Mouse (Mus musculus): ENCODE measurements around the gene Tcf3. TPM values are rescaled to one million over a fixed set of nuclear protein-coding genes. Genes with fewer than 3 reads are reported as not detected.

The Tcf3 gene
- polyA plus RNA-seq, 1 experiment from 2014 or later: 96.9 TPM

- DNase-seq (ENCODE audit: low read depth, low spot score) (no peak), ATAC-seq (no peak)
- POLR2A ChIA-PET: interaction anchor here (0.6 kb wide), 2 partner anchors 9 to 31 kb away, joined by 3 read pairs; no protein-coding TSS in a partner anchor
- H3K27me3 ChIP-seq: no peaks in the 10 kb centered on the region
- TF ChIP-seq CTCF (IDR thresholded peaks at IDR 0.05): no peak
- in situ Hi-C loops (cut with MboI; ENCODE audit: low pct_unique_long_range_greater_than_20kb): no loop called here
- CTCF ChIA-PET: interaction anchor here (0.9 to 1.4 kb wide), 2 partner anchors 9 to 22 kb away, joined by 3 to 4 read pairs; no protein-coding TSS in a partner anchor
These were observed 22.2 kb upstream of the Tcf3 start for GRCm38 (mm10) chr10:80455697-80456096.

GRCm38 (mm10) chr10:80454781-80455180 is 21.3 kb upstream of the Tcf3 start:
- in situ Hi-C loops (cut with MboI; ENCODE audit: low pct_unique_long_range_greater_than_20kb): no loop called here
- DNase-seq (ENCODE audit: low read depth, low spot score): no peak
- ChIA-PET CTCF (no interaction called here), POLR2A (interaction anchor here (0.6 kb wide), 2 partner anchors 8 to 30 kb away, joined by 3 read pairs; no protein-coding TSS in a partner anchor)
- no peak for TF ChIP-seq CTCF (IDR thresholded peaks at IDR 0.05)
- no peaks in the 10 kb centered on the region for H3K27me3 ChIP-seq
- no peak for ATAC-seq

- no peaks in the 10 kb centered on the region for H3K27me3 ChIP-seq
- in situ Hi-C loops (cut with MboI; ENCODE audit: low pct_unique_long_range_greater_than_20kb): no loop called here
- ChIA-PET POLR2A (no interaction called here), CTCF (no interaction called here)
- ATAC-seq (no peak), DNase-seq (ENCODE audit: low read depth, low spot score) (no peak)
- no peak for TF ChIP-seq CTCF (IDR thresholded peaks at IDR 0.05)
These were observed 20.2 kb upstream of the Tcf3 start for GRCm38 (mm10) chr10:80453601-80454000.

GRCm38 (mm10) chr10:80450599-80450998 is 17.2 kb upstream of the Tcf3 start:
- ATAC-seq (no peak), DNase-seq (ENCODE audit: low read depth, low spot score) (no peak)
- no peak for TF ChIP-seq CTCF (IDR thresholded peaks at IDR 0.05)
- in situ Hi-C loops (cut with MboI; ENCODE audit: low pct_unique_long_range_greater_than_20kb): no loop called here
- H3K27me3 ChIP-seq: no peaks in the 10 kb centered on the region
- POLR2A ChIA-PET: interaction anchor here (1.2 kb wide), 1 partner anchor 56 kb away, joined by 3 read pairs; no protein-coding TSS in a partner anchor
- CTCF ChIA-PET: no interaction called here

GRCm38 (mm10) chr10:80445898-80446601 is 12.6 kb upstream of the Tcf3 start:
- ChIA-PET POLR2A (interaction anchor here (1.1 kb wide), 1 partner anchor 63 kb away, joined by 4 read pairs; no protein-coding TSS in a partner anchor), CTCF (interaction anchor here (0.6 to 2.8 kb wide), 12 partner anchors 10 to 120 kb away, joined by 3 to 16 read pairs (median 4); partner anchors contain the start of gene Mex3d)

GRCm38 (mm10) chr10:80445052-80445451 is 11.6 kb upstream of the Tcf3 start:
- TF ChIP-seq CTCF (IDR thresholded peaks at IDR 0.05): no peak
- ATAC-seq: no peak
- in situ Hi-C loops (cut with MboI; ENCODE audit: low pct_unique_long_range_greater_than_20kb): loop anchor here (5.0 to 25.0 kb wide), 3 partner anchors 62 to 242 kb away; partner anchors contain the start of gene Mknk2
- POLR2A ChIA-PET: no interaction called here
- no peaks in the 10 kb centered on the region for H3K27me3 ChIP-seq
- CTCF ChIA-PET: interaction anchor here (1.4 to 2.5 kb wide), 5 partner anchors 40 to 121 kb away, joined by 3 to 16 read pairs (median 11); no protein-coding TSS in a partner anchor
- no peak for DNase-seq (ENCODE audit: low read depth, low spot score)

More at GRCm38 (mm10) chr10:80445898-80446601, 12.6 kb upstream of the Tcf3 start:
- no peaks in the 10 kb centered on the region for H3K27me3 ChIP-seq
- ATAC-seq (no peak), DNase-seq (ENCODE audit: low read depth, low spot score) (no peak)
- no peak for TF ChIP-seq CTCF (IDR thresholded peaks at IDR 0.05)
- in situ Hi-C loops (cut with MboI; ENCODE audit: low pct_unique_long_range_greater_than_20kb): loop anchor here (5.0 to 25.0 kb wide), 3 partner anchors 61 to 241 kb away; partner anchors contain the start of gene Mknk2

GRCm38 (mm10) chr10:80444339-80445045 is 11.0 kb upstream of the Tcf3 start:
- no peak for TF ChIP-seq CTCF (IDR thresholded peaks at IDR 0.05)
- H3K27me3 ChIP-seq: no peaks in the 10 kb centered on the region
- CTCF ChIA-PET: interaction anchor here (1.4 to 2.2 kb wide), 3 partner anchors 41 to 122 kb away, joined by 3 to 15 read pairs (median 8); no protein-coding TSS in a partner anchor
- ATAC-seq (no peak), DNase-seq (ENCODE audit: low read depth, low spot score) (no peak)
- in situ Hi-C loops (cut with MboI; ENCODE audit: low pct_unique_long_range_greater_than_20kb): loop anchor here (5.0 to 25.0 kb wide), 3 partner anchors 63 to 243 kb away; partner anchors contain the start of gene Mknk2
- POLR2A ChIA-PET: no interaction called here

- H3K27me3 ChIP-seq: no peaks in the 10 kb centered on the region
- DNase-seq (ENCODE audit: low read depth, low spot score): no peak
- in situ Hi-C loops (cut with MboI; ENCODE audit: low pct_unique_long_range_greater_than_20kb): loop anchor here (25.0 kb wide), 1 partner anchor 244 kb away; the partner anchor contains the start of gene Mknk2
- POLR2A ChIA-PET: no interaction called here
- CTCF ChIA-PET: interaction anchor here (1.9 to 2.1 kb wide), 2 partner anchors 63 to 66 kb away, joined by 8 to 15 read pairs; no protein-coding TSS in a partner anchor
- no peak for TF ChIP-seq CTCF (IDR thresholded peaks at IDR 0.05)
- no peak for ATAC-seq
These were observed 10.3 kb upstream of the Tcf3 start for GRCm38 (mm10) chr10:80443575-80444278.

GRCm38 (mm10) chr10:80442989-80443388 is 9.5 kb upstream of the Tcf3 start:
- DNase-seq (ENCODE audit: low read depth, low spot score) (no peak), ATAC-seq (no peak)
- in situ Hi-C loops (cut with MboI; ENCODE audit: low pct_unique_long_range_greater_than_20kb): loop anchor here (25.0 kb wide), 1 partner anchor 244 kb away; the partner anchor contains the start of gene Mknk2
- H3K27me3 ChIP-seq: no peaks in the 10 kb centered on the region
- CTCF ChIA-PET: interaction anchor here (1.9 to 2.1 kb wide), 2 partner anchors 63 to 66 kb away, joined by 8 to 15 read pairs; no protein-coding TSS in a partner anchor
- no peak for TF ChIP-seq CTCF (IDR thresholded peaks at IDR 0.05)
- POLR2A ChIA-PET: no interaction called here

- in situ Hi-C loops (cut with MboI; ENCODE audit: low pct_unique_long_range_greater_than_20kb): loop anchor here (25.0 kb wide), 1 partner anchor 246 kb away; the partner anchor contains the start of gene Mknk2
These were observed 8.2 kb upstream of the Tcf3 start for GRCm38 (mm10) chr10:80441598-80441997.

More at GRCm38 (mm10) chr10:80441598-80441997, 8.2 kb upstream of the Tcf3 start:
- ChIA-PET CTCF (interaction anchor here (2.1 kb wide), 1 partner anchor 65 kb away, joined by 8 read pairs; no protein-coding TSS in a partner anchor), POLR2A (no interaction called here)
- DNase-seq (ENCODE audit: low read depth, low spot score): no peak
- no peaks in the 10 kb centered on the region for H3K27me3 ChIP-seq
- TF ChIP-seq CTCF (IDR thresholded peaks at IDR 0.05): no peak
- ATAC-seq: no peak

Measured in Patski (cell line).